Mouse (Mus musculus) kidney, embryonic 14.5 days (tissue): Measurements from ENCODE around the gene 3110001I22Rik. TPM values are rescaled to one million over a fixed set of nuclear protein-coding genes. Genes with fewer than 3 reads are reported as not detected.
"Not testable (repeated sequence)": the region's sequence is repeated elsewhere in the genome, so short reads cannot be mapped to it uniquely, and the experiment has no call there.

Source experiments
- ATAC-seq: fragments of 200-750 bp; cut with Nextera tagmentation; 2 replicates; pipeline ENCODE4 v1.8.0; 2017; ENCODE audit warnings: moderate number of reproducible peaks, mild to moderate bottlenecking, moderate TSS enrichment, moderate library complexity; ENCODE audit not compliant: low FRiP score, low TSS enrichment
- H3K27ac ChIP-seq: fragments of 300-500 bp; sonication (generic); 2 replicates; pipeline ENCODE4 v1.5.1; 2014; ENCODE audit warnings: low read depth, mild to moderate bottlenecking, low read length, moderate library complexity, mixed read lengths
- H3K27me3 ChIP-seq: fragments of 300-500 bp; sonication (generic); 2 replicates; pipeline ENCODE4 v1.6.1; 2014; ENCODE audit warnings: mild to moderate bottlenecking, low read length; ENCODE audit not compliant: control insufficient read depth, insufficient read depth
- H3K36me3 ChIP-seq: fragments of 300-500 bp; sonication (generic); 2 replicates; pipeline ENCODE4 v1.6.1; 2014; ENCODE audit warnings: low read length, mixed read lengths; ENCODE audit not compliant: control insufficient read depth, insufficient read depth
- H3K4me1 ChIP-seq: fragments of 300-500 bp; sonication (generic); 2 replicates; pipeline ENCODE4 v1.6.1; 2014; ENCODE audit warnings: low read length, mixed read lengths; ENCODE audit not compliant: control insufficient read depth, insufficient read depth
- H3K4me2 ChIP-seq: fragments of 300-500 bp; sonication (generic); replicated peaks from 2 replicates; pipeline ENCODE4 v1.6.1; 2014; ENCODE audit warnings: low read depth, mild to moderate bottlenecking, low read length
- H3K4me3 ChIP-seq: fragments of 300-500 bp; sonication (generic); 2 replicates; pipeline ENCODE4 v1.5.1; 2014; ENCODE audit warnings: mild to moderate bottlenecking, low read length
- H3K9ac ChIP-seq: fragments of 300-500 bp; sonication (generic); 2 replicates; pipeline ENCODE4 v1.6.1; 2014; ENCODE audit warnings: low read depth, mild to moderate bottlenecking, low read length, moderate library complexity
- H3K9me3 ChIP-seq: fragments of 300-500 bp; sonication (generic); 2 replicates; pipeline ENCODE4 v1.6.1; 2016; ENCODE audit warnings: low read length; ENCODE audit not compliant: control insufficient read depth
- WGBS: fragments of 180-500 bp; shearing (Covaris S2); extraction: QIAGEN DNeasy Blood & Tissue Kit; methylation state at CpG from one replicate; pipeline ENCODE4 v1.1.7; 2014; 5-methylcytosine and 5-hydroxymethylcytosine counted together
- polyA plus RNA-seq: library from polyadenylated mRNA; unstranded; fragments of >200 nt; fragmentation: Nextera tagmentation; extraction: Ambion mirVana; gene quantifications from 2 replicates; pipeline ENCODE4 v1.2.1, GENCODE M21; 2014

3110001I22Rik gene
- polyA plus RNA-seq, 1 experiment from 2014 or later = 7.3 TPM

DNA sequence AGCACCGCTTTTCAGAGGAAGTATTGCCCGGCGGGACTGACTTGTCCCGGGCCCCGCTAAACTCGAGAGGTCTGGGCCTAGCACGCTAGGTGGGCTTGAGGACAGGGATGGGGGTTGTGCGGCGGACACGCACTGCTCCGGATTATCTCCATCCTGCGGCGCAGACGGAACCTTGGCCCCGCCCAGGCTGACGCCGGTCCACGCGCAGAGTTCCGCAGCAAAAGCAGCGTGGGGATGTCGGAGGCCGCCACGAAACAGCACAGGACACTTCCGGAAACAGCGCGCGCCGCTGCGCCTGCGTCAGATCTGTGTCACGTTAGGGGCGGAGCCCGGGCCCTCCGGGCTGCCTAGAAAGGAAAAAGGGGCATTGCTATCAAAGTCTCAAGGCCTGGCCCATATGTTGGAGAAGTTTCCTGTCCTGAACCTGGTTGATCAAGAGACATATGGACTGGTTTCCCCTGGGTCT is 3.8 kb upstream of the 3110001I22Rik start, which contains the start of gene Parn:
Gene Parn, minus strand, starts transcription at position 293 of the 466 bp plus-strand sequence.
- under 1% methylated on average over 35 of the region's 35 CpGs for WGBS
- H3K4me2 ChIP-seq = peak within 1 kb of the TSS; percentile 82
- no peaks in the 10 kb centered on the region for H3K9me3 ChIP-seq
- H3K27ac ChIP-seq = peak within 1 kb of the TSS; percentile 47; the same call in 1 of the 2 replicates
- ATAC-seq = peak; percentile 90
- H3K36me3 ChIP-seq = peaks cover 11% of the 10 kb centered on the region
- H3K4me1 ChIP-seq = peaks cover 4% of the 10 kb centered on the region; the same call in 1 of the 2 replicates
- H3K4me3 ChIP-seq = peak within 1 kb of the TSS; percentile 78
- H3K9ac ChIP-seq = peak within 1 kb of the TSS; percentile 81
- no peaks in the 10 kb centered on the region for H3K27me3 ChIP-seq

DNA sequence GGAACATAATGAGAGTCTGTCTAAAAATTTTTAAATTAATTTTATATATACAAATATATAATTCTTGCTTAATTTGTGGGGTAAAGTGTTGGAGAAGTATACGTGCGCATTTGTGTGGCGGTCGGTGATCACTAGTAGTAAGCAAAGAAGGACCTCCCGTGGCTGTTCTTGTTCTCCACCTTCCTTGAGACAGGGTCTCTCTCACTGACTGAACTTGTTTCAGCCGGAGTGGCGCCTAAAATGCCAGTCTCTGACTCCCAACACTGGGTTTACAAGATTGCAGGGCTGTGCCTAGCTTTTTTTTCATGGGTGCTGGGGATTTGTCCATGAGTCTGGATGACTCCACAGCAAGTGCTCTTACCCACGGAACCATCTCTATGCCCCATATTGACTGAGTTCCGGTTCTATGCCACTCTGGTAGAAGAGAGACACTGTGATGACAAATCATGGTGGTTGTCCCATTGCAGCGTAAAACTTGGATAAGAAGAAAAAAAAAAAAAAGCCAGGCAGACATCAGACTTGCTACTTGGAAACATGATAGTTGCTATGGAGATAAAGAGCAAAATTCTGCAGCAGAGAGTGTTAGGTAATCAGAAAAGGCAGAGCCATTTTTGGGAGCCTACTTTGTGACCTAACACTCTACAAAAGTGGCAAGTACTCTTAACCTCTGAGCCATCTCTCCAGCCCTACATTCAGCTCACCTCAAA is 3.2 kb upstream of the 3110001I22Rik start:
- 79% methylated on average over 10 of the region's 10 CpGs for WGBS

DNA sequence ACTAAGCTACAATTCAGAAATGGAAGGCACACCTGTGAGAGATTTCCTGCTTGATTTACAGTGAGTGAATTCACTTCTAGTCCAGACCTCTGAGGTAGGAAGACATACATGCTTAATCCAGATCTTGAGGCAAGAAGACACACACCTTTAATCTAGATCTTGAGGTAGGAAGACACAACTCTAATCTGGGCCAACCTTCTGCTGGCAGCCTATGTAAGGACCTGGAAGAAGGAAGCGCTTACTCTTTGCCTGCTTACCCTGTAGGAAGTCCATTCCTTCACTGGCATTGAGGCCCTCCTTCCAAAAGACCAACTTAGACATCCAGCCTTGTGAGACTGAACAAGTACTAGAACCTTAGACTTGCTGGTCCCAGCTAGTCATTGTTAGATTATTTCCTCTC is 2.4 kb upstream of the 3110001I22Rik start:
- no peak overlapping the region for H3K4me2 ChIP-seq
- WGBS = 95% methylated on average over 1 of the region's 1 CpGs
- no peaks in the 10 kb centered on the region for H3K27me3 ChIP-seq
- peaks cover 8% of the 10 kb centered on the region for H3K36me3 ChIP-seq
- H3K9ac ChIP-seq = no peak overlapping the region
- H3K9me3 ChIP-seq = no peaks in the 10 kb centered on the region
- ATAC-seq = no peak
- no peak overlapping the region for H3K4me3 ChIP-seq
- H3K4me1 ChIP-seq = peaks cover 6% of the 10 kb centered on the region; the same call in 1 of the 2 replicates
- no peak overlapping the region for H3K27ac ChIP-seq

More for the DNA sequence above, 3.2 kb upstream of the 3110001I22Rik start:
- Histone ChIP-seq H3K36me3 (peaks cover 9% of the 10 kb centered on the region), H3K9me3 (no peaks in the 10 kb centered on the region), H3K9ac (0 out of 2 replicates have a peak overlapping the region, but pooled peaks have one; percentile 81), H3K27ac (no peak overlapping the region), H3K4me3 (peak overlapping the region; percentile 78), H3K4me1 (peaks cover 6% of the 10 kb centered on the region; the same call in 1 of the 2 replicates), H3K27me3 (no peaks in the 10 kb centered on the region), H3K4me2 (peak overlapping the region; percentile 82; the same call in 1 of the 2 replicates)
- no peak for ATAC-seq

DNA sequence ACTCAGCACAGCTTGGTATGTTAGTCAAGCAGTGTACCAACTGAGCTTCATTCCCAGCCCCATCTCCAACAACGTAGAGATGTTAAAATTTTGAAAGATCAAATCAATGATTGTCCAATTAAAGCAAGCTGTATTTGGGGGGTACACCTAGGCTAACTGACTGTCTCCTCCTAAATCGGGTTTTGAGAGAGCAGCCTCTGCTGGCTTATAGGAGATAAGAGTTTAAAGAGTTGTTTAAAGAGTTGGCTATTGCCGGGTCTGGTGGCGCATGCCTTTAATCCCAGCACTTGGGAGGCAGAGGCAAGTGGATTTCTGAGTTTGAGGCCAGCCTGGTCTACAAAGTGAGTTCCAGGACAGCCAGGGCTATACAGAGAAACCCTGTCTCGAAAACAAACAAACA is 833 bp upstream of the 3110001I22Rik start:
- not testable (repeated sequence) for H3K36me3 ChIP-seq, H3K9me3 ChIP-seq, H3K27me3 ChIP-seq, H3K4me1 ChIP-seq, H3K9ac ChIP-seq, H3K27ac ChIP-seq, ATAC-seq, H3K4me3 ChIP-seq
- WGBS = 85% methylated on average over 5 of the region's 5 CpGs
- H3K4me2 ChIP-seq = peak overlapping the region; percentile 75

DNA sequence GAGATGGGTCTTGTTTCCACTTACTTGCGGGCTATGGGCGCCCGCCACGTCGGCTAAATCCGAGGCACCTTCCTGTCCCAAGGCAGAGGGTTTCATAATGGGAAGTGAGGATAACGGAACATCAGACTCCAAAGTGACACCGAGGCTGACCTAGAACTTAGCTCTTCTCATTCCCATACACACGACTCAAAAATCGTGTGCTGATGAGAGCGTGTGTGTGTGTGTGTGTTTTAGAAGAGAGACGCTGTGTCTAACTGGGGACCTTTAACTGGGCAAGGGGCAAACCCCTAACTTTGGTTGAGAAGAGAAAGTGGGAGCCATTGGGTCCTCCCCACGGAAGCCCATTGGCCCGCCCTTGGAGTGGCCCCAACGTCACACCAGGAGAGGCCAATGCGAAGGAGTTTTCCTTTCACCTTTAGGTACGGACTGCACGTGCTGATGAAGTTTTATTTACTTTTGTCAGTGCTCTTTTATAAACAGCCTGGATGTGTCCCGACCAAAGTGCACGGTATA is 713 bp downstream of the 3110001I22Rik start:
- Histone ChIP-seq H3K36me3 (peaks cover 14% of the 10 kb centered on the region), H3K4me1 (peaks cover 6% of the 10 kb centered on the region; the same call in 1 of the 2 replicates), H3K9ac (peak overlapping the region; percentile 79), H3K4me3 (peak overlapping the region; percentile 97), H3K9me3 (no peaks in the 10 kb centered on the region), H3K27ac (peak overlapping the region; percentile 38; the same call in 1 of the 2 replicates), H3K4me2 (peak overlapping the region; percentile 75), H3K27me3 (no peaks in the 10 kb centered on the region)
- peak; percentile 41 for ATAC-seq
- 2% methylated on average over 20 of the region's 20 CpGs for WGBS

DNA sequence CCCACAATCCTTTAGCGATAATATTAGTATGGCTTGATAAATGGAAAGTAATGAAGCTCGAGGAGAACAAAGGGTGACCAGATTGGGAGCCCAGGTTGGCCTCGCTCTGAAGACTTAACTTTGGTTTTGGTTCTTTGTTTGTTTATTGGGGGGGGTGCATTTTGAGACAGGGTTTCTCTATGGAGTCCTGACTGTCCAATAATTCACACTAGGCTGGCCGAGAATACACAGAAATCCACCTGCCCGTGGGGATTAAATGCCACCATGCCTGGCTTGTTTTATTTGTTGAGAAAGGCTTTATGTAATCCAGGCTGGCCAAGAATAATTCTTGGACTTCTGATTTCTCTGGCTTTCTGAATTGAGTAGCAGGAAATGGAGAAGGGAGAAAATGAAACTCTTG is 1.4 kb downstream of the 3110001I22Rik start:
- H3K4me3 ChIP-seq = peak overlapping the region; percentile 97; the same call in 1 of the 2 replicates

DNA sequence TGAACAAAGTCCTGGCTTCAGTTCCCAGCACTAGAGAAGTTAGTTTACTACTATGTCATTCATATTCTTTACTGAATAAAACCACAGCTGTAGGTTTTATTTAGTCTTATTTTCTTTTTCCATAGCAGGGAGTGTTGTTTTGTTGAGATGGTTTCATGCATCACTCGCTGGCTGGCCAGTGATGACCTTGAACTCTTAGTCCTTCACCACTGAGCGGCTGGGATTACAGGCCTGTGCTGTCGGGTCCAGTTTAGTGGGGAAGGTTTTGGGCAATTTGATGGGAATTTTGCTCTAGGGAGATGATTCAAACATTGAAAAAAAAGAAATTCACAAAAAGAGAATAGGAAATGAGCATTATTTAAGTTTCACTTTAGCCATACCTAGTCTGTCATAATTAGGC is 2.8 kb downstream of the 3110001I22Rik start:
- no peak overlapping the region for H3K4me3 ChIP-seq
- peaks cover 6% of the 10 kb centered on the region; the same call in 1 of the 2 replicates for H3K4me1 ChIP-seq
- H3K27ac ChIP-seq = no peak overlapping the region
- no peaks in the 10 kb centered on the region for H3K27me3 ChIP-seq
- H3K36me3 ChIP-seq = peaks cover 26% of the 10 kb centered on the region
- H3K4me2 ChIP-seq = no peak overlapping the region
- H3K9me3 ChIP-seq = no peaks in the 10 kb centered on the region
- ATAC-seq = no peak
- H3K9ac ChIP-seq = no peak overlapping the region
- 86% methylated on average over 3 of the region's 3 CpGs for whole genome bisulfite sequencing

More for the DNA sequence above, 1.4 kb downstream of the 3110001I22Rik start:
- Histone ChIP-seq H3K27me3 (no peaks in the 10 kb centered on the region), H3K27ac (no peak overlapping the region), H3K4me2 (peak overlapping the region; percentile 75), H3K36me3 (peaks cover 21% of the 10 kb centered on the region), H3K4me1 (peaks cover 6% of the 10 kb centered on the region; the same call in 1 of the 2 replicates), H3K9ac (no peak overlapping the region; the same call in 1 of the 2 replicates), H3K9me3 (no peaks in the 10 kb centered on the region)
- WGBS = 84% methylated on average over 5 of the region's 5 CpGs
- no peak for ATAC-seq

DNA sequence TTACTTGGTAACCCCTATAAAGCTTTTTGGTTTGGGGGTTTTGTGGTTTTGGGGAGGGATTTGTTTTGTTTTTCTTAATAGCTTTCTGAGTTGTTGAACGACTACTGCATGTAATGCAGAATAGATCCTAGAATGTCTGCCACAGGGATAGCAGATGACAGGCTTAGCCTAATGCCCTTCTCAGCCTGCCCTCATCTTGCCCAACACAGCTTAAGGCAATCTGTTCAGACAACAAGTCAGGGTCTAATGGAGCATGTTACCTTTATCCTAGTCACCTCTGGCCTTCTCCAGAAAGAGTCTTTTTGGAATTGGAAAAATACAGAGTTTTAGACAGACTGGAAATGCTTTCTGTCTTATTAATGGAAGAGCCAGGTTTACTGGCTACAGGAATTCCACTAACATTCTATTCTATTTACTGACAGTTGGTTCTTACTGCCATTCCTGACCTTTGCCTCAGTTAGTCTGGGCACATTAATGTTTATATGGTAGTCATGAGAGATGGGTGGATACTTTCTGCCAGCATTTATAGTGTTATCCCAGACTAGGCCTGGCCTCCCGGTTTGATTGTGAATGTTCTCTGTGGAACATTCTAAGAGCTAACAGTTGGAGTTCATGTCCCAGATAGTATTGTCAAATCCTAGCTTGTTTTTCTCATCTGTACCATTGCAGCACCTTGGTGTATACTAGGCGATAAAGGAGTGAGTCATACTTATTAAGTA is 7.0 kb downstream of the 3110001I22Rik start:
- Histone ChIP-seq H3K4me2 (no peak overlapping the region), H3K36me3 (peaks cover 26% of the 10 kb centered on the region), H3K27me3 (no peaks in the 10 kb centered on the region), H3K4me1 (no peaks in the 10 kb centered on the region), H3K4me3 (no peak overlapping the region), H3K27ac (no peak overlapping the region), H3K9ac (no peak overlapping the region), H3K9me3 (no peaks in the 10 kb centered on the region)
- 87% methylated on average over 3 of the region's 3 CpGs for WGBS
- ATAC-seq = no peak
